ENCODE assay signal across 9 mouse cellular contexts in the genomic region with DNA sequence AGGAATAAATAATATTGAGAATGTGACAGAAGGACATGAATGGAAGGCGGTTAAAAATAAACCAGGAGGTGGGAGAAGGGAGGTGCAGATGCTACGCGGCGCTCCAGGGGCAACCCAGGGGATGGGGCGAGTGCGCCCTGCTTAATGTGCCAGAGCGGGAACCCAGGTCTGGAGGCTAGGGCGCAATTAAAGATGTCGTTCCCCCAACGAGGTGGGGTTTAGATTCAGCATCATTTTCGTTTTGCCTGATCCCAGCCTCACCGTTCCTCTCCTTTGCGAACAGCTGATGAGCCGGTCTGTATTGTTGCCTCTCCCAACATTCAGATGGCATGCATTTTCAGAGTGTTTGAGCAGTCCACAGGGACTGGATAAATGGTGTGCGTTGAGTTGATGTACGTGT. TPM values are rescaled to one million over a fixed set of nuclear protein-coding genes. Genes with fewer than 3 reads are reported as not detected.
DNase-seq lines count a peak whose midpoint lies in the region; ATAC-seq and TF ChIP-seq lines count a peak whose summit lies in the region.
"Had no signal": no experiment of that assay in that cellular context is flagged by ENCODE, and none has a peak within 500 bp of the region (broad histone marks: within the 10 kb centered on the region; RNA-seq: fewer than 3 reads in every experiment).

No protein-coding gene starts in this region.

- peaks cover 6% of the 10 kb centered on the region; the same call in 1 of the 2 replicates for H3K27me3 ChIP-seq in heart, embryonic 10.5 days (ENCODE audit: insufficient read depth, poor library complexity, severe bottlenecking)
- no peaks in the 10 kb centered on the region for H3K27me3 ChIP-seq in forebrain, postnatal 0 days (ENCODE audit: insufficient read depth, low read length)
- peaks cover 11% of the 10 kb centered on the region; the same call in 1 of the 2 replicates for H3K27me3 ChIP-seq in limb, embryonic 11.5 days (ENCODE audit: control insufficient read depth, insufficient read depth, low read length)

- ATAC-seq in forebrain, postnatal 0 days, result peak; percentile 67
- ATAC-seq in limb, embryonic 11.5 days (ENCODE audit: insufficient number of reproducible peaks, low FRiP score, low TSS enrichment, low read depth), result 0 out of 2 replicates have a peak, but pooled peaks have one; percentile 12

- peak overlapping the region; percentile 77 for H3K4me2 ChIP-seq in forebrain, postnatal 0 days (ENCODE audit: low read depth)
- H3K4me2 ChIP-seq in limb, embryonic 11.5 days (ENCODE audit: low read depth, severe bottlenecking), result peak overlapping the region; percentile 75

- TF ChIP-seq CTCF in forebrain, postnatal 0 days (IDR thresholded peaks at IDR 0.05; ENCODE audit: low read depth), result no peak

- H3K36me3 ChIP-seq in heart, embryonic 10.5 days, result no peaks in the 10 kb centered on the region; the same call in 1 of the 2 replicates
- H3K36me3 ChIP-seq in forebrain, postnatal 0 days (ENCODE audit: insufficient read depth), result no peaks in the 10 kb centered on the region; the same call in 1 of the 2 replicates
- no peaks in the 10 kb centered on the region for H3K36me3 ChIP-seq in limb, embryonic 11.5 days (ENCODE audit: control insufficient read depth, insufficient read depth, low read length)

- H3K9ac ChIP-seq in forebrain, postnatal 0 days, result peak overlapping the region; percentile 68
- H3K9ac ChIP-seq in limb, embryonic 11.5 days (ENCODE audit: low read length), result no peak overlapping the region

- peak; percentile 74 for DNase-seq in heart, embryonic 10.5 days (ENCODE audit: low spot score)
- no peak for DNase-seq in heart, postnatal 36 days
- peak; percentile 32 for DNase-seq in Muller cell, postnatal 12 days (ENCODE audit: inconsistent ontology term)
- peak; percentile 54 for DNase-seq in forebrain, postnatal 0 days
- DNase-seq in limb, embryonic 11.5 days (ENCODE audit: low spot score), result peak; percentile 24
- DNase-seq in right cerebral cortex, postnatal 4 days, result peak; percentile 41
- DNase-seq in adrenal gland, postnatal 14 days, result no peak
- no peak for DNase-seq in lung, postnatal 10 days

- peak overlapping the region; percentile 66 for H3K4me3 ChIP-seq in heart, embryonic 10.5 days
- peak overlapping the region; percentile 59 for H3K4me3 ChIP-seq in forebrain, postnatal 0 days (ENCODE audit: low read depth, low read length)
- H3K4me3 ChIP-seq in limb, embryonic 11.5 days (ENCODE audit: low read depth, low read length), result peak overlapping the region; percentile 26; the same call in 1 of the 2 replicates
- H3K4me3 ChIP-seq: erythroblast, embryonic 14.5 days had no signal

- 0 out of 2 replicates have a peak, but pooled peaks cover 2% of the 10 kb centered on the region for H3K4me1 ChIP-seq in heart, embryonic 10.5 days
- H3K4me1 ChIP-seq in forebrain, postnatal 0 days (ENCODE audit: insufficient read depth), result peaks cover 7% of the 10 kb centered on the region; the same call in 1 of the 2 replicates
- no peaks in the 10 kb centered on the region for H3K4me1 ChIP-seq in limb, embryonic 11.5 days (ENCODE audit: control insufficient read depth, insufficient read depth, low read length)

- H3K27ac ChIP-seq in heart, embryonic 10.5 days, result peak overlapping the region; percentile 56; the same call in 1 of the 2 replicates
- H3K27ac ChIP-seq in forebrain, postnatal 0 days (ENCODE audit: low read depth, low read length), result peak overlapping the region; percentile 41; the same call in 1 of the 2 replicates
- no peak overlapping the region for H3K27ac ChIP-seq in limb, embryonic 11.5 days (replicated peaks; ENCODE audit: low read depth, low read length)

- intact Hi-C loops in heart, postnatal 36 days (cut with DNase I), result loop anchor here (5.0 to 10.0 kb wide), 2 partner anchors 114 to 574 kb away; no protein-coding TSS in a partner anchor

- 2% methylated on average over 16 of the region's 16 CpGs for WGBS in heart, embryonic 10.5 days
- WGBS in forebrain, postnatal 0 days, result under 1% methylated on average over 16 of the region's 16 CpGs
- 4% methylated on average over 16 of the region's 16 CpGs for WGBS in limb, embryonic 11.5 days

- no peaks in the 10 kb centered on the region for H3K9me3 ChIP-seq in heart, embryonic 10.5 days
- H3K9me3 ChIP-seq in forebrain, postnatal 0 days (ENCODE audit: low read length), result no peaks in the 10 kb centered on the region
- H3K9me3 ChIP-seq in limb, embryonic 11.5 days (ENCODE audit: control insufficient read depth, low read length), result no peaks in the 10 kb centered on the region

RNA-seq across cellular contexts. Expression of gene Kcna4, which starts 0.7 kb away (rescaled TPM):
- polyA plus RNA-seq in heart, embryonic 10.5 days (2016; fragmentation: Nextera tagmentation; extraction: Ambion mirVana), result 1.3 and 2.7 TPM in 2 replicates
- total RNA-seq in heart, postnatal 36 days (2021), result 1 to 10 TPM; 1.6 to 3.1 TPM
- 13.1 and 16.8 TPM in 2 replicates for total RNA-seq in forebrain, postnatal 0 days (2014; rRNA removed)
- 2.1 and 5.1 TPM in 2 replicates for polyA plus RNA-seq in forebrain, postnatal 0 days (2015; fragmentation: Nextera tagmentation; extraction: Ambion mirVana)
- polyA plus RNA-seq in limb, embryonic 11.5 days (2014; fragmentation: Nextera tagmentation; extraction: Ambion mirVana), result 0.09 TPM in 2 replicates
- total RNA-seq in adrenal gland, postnatal 14 days (2021), result 0.22 and 0.30 TPM in 2 replicates
- polyA plus RNA-seq: erythroblast, embryonic 14.5 days had no signal

Comparison
In these comparisons a context has a peak if more than half of its experiments do, and no peak if none do; other contexts are left out.
1. DNase-seq: peak in heart, embryonic 10.5 days (single experiment), Muller cell, postnatal 12 days (single experiment), forebrain, postnatal 0 days (single experiment), limb, embryonic 11.5 days (single experiment) and right cerebral cortex, postnatal 4 days (single experiment); none in heart, postnatal 36 days (0 of 2), adrenal gland, postnatal 14 days (single experiment) and lung, postnatal 10 days (single experiment).
2. Peak in every context shown above with its lines, with median percentiles within 50 percentile points of each other: H3K4me3 ChIP-seq.